Mouse (Mus musculus) adrenal gland, postnatal 14 days (tissue): ENCODE results near the gene Gtsf1. TPM values are rescaled to one million over a fixed set of nuclear protein-coding genes. Genes with fewer than 3 reads are reported as not detected.
"Not testable (repeated sequence)": the region's sequence is repeated elsewhere in the genome, so short reads cannot be mapped to it uniquely, and the experiment has no call there.

Experiments used
- DNase-seq: peaks from one replicate; pipeline ENCODE4 v3.0.0; 2021; ENCODE audit warnings: mixed read lengths
- long read RNA-seq, 2 experiments: library from polyadenylated mRNA; stranded (forward); transcript quantifications; one replicate each; pipeline ENCODE4 v2.0.0; 2021
- total RNA-seq: library from RNA; stranded (reverse); gene quantifications from 2 replicates; pipeline ENCODE4 v1.2.3, GENCODE M21; 2021

The Gtsf1 gene
- not detected in 2 replicates for total RNA-seq
- long read RNA-seq, experiment 1: 0 reads
- long read RNA-seq, experiment 2, partial matches to known transcripts: 0 of 1 reads
- long read RNA-seq, experiment 2, other reads (novel, unspliced or antisense): 1 of 1 reads

- DNase-seq: no peak
Observed at GRCm38 (mm10) chr15:103430241-103430640, at the start of gene Gtsf1. Gtsf1 (minus strand) TSS chr15:103430470.

DNA sequence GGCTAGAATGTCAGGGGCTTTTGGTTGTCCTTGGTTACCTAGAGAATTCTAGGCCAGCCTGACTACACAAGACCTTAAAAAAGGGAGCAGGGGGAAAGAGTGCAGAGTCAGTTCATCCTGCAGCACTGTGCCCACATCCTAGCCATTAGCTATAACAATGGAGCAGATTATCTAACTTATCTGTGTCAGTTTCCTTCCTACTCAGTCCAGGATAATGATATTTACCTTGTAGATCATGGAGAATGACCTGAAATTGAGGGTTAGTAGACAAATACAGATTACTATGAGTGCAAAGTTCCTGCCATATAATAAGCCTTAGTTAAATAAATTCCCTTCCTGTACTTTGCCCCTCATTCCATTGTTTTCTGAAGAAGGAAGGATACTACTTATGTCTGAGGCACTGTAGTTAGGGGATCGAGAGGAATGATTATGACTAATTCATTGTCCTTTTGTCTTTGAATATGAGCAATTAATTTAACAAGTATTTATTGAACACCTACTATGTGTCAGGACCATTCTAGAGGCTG lies 48.9 kb upstream of the Gtsf1 start:
- DNase-seq: no peak

- DNase-seq: no peak
Observed at GRCm38 (mm10) chr15:103473769-103474168, 43.5 kb upstream of the Gtsf1 start.

DNA sequence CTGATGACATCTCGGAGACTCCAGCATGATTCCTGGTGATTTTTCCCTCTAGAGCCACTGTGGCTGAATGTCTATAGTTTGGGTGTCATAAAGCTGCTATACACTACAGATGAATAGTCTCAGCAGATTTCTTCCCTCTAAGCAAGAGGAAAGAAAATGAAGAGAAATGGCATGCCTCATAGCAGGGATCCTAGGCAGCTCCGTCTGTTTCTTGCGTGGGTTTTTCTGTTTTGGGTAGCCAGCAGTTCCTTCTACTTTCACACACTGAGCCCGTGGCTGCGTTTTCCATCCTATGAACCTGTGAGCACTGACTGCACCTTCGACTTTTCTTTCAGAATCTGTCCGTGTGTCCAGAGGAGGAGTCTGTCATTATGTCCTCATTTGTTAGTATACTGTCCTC lies 42.9 kb upstream of the Gtsf1 start:
- no peak for DNase-seq

- no peak for DNase-seq
Observed at GRCm38 (mm10) chr15:103472265-103472664, 42.0 kb upstream of the Gtsf1 start.

- no peak for DNase-seq
Observed at GRCm38 (mm10) chr15:103471488-103472194, 41.4 kb upstream of the Gtsf1 start.

DNA sequence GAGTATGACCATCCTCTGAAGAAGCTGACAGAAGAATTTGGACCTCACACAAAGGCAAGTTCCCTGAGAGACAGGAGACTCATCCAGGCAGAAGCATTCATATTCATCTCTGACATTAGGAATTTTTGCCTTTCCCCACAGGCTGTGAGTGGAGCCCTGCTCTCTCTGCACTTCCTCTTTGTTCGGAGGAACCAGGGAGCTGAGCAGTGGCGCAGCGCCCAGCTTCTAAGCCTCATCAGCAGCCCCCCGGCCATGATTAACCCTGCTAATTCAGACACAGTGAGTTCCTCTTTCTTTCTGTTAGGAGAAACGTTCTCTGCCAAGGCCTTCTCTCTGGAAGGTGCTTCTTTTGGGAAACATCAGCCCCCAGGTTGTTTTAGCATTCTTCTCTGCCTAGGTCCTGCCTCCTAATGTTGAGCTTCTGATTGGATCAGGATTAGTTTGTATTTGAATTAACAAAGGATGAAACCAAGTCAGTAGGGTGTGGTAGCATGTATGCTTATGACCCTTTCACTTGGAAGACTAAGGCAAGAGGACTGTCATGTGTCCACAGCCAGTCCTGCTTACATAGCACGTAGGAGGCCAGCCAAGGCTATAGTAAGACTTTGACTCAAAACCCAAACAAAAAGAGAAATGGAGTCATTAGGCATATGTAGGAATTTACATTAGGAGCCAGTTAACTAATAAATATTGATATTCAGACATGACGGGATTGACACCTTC lies 32.4 kb upstream of the Gtsf1 start:
- peak; percentile 14 for DNase-seq

DNA sequence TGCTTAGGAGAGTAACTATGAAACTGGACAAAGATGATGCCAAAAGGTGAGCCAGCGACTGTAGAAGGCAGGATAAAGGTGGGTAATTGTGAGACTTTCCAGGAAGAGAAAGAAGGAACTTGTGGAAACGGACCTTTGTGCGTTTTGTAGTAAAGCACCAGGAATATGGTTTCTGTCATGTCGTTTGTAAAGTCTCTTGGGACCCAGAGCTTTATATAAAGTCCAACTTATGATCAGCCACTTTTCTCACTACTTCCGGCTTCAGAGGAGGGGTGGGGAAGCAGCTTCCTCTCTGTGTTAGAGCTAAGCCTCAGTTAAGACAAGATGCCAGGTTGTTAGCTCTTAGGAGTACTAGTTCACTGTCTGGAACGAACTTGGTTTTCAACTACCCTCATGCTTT lies 24.2 kb upstream of the Gtsf1 start:
- DNase-seq: no peak

GRCm38 (mm10) chr15:103453551-103454218 lies 23.4 kb upstream of the Gtsf1 start, which contains the start of gene Nckap1l:
Nckap1l (plus strand) TSS chr15:103453794.
- DNase-seq: peak; percentile 33

DNA sequence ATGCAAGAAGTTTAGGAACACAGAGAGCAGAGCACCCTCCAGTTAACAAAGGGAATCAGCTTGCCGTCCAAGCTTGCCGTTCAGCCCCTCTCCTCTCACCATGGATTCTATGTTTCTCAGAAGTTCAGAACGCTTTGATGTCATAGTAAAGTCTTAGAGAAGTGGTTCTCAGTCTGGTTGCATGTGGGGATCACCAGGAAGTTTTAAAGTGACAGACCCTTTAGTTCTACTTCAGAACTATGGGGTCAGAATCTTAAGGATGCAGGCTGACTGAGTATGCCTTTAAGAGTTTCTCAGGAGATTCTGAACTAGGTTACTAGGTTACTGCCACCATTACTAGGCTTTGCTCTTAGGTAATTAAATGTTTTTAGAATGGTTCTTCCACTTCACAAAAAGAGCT lies 18.1 kb upstream of the Gtsf1 start, which contains the start of gene Gtsf2:
Gene Gtsf2, minus strand, starts transcription at position 101 of the 400 bp plus-strand sequence.
- no peak for DNase-seq

GRCm38 (mm10) chr15:103445966-103446365 lies 15.7 kb upstream of the Gtsf1 start:
- DNase-seq: not testable (repeated sequence)

GRCm38 (mm10) chr15:103427017-103427416 lies 3.3 kb downstream of the Gtsf1 start:
- DNase-seq: no peak

- DNase-seq: not testable (repeated sequence)
Observed at GRCm38 (mm10) chr15:103405586-103405985, 24.7 kb downstream of the Gtsf1 start.

DNA sequence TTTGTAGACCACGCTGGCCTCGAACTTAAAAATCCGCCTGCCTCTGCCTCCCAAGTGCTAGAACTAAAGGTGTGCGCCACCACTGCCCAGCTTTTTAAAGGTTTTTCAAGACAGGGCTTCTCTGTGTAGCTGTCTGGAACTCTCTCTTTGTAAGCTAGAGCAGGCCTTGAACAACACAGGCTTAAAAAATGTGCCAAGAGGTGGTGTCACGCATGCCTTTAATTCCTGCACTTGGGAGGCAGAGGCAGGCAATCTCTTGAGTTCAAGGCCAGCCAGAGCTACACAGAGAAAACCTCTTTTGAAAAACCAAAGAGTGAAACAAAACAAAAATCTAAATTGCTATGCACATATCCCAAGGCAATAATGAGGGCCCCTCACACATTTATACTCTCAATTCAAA lies 28.9 kb downstream of the Gtsf1 start:
- no peak for DNase-seq

DNA sequence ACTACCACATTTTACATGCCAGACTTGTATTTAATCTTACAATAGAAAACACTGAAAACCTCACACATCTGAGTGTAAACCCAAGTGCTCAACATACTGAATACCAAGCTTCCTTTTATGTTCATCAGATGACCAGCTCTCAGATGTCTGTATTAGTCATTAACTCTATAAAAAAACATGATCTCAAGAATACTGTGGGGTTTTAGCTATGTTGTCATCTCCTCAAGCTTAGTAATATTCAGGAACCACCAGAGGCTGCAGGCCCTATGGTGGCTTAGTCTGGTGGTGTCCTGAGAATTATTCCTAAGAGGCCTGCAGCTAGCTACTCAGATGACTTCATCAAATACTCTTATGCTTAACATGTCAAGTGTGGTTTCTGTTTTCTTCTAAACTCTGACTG lies 36.7 kb downstream of the Gtsf1 start:
- no peak for DNase-seq

DNA sequence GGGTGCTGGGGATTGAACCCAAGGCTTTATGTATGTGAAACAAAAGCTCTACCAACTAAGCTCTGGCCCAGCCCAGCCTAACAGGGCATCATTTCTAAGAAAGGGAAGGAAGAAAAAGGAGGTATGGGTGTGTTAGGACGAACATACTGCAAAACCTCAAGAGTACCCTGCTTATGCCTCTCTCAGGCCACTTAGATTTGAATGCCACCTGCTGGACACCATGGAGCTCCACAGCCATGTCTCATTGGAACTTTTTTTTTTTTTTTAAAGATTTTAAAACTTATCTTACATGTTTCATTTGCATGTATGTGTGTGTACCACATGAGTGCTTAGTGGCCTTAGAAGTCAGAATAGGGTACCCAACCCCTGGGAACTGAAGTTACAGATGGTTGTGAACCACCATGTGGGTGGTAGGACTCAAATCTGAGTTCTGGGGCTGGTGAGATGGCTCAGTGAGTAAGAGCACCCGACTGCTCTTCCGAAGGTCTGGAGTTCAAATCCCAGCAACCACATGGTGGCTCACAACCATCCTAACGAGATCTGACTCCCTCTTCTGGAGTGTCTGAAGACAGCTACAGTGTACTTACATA lies 41.6 kb downstream of the Gtsf1 start:
- peak; percentile 45 for DNase-seq

DNA sequence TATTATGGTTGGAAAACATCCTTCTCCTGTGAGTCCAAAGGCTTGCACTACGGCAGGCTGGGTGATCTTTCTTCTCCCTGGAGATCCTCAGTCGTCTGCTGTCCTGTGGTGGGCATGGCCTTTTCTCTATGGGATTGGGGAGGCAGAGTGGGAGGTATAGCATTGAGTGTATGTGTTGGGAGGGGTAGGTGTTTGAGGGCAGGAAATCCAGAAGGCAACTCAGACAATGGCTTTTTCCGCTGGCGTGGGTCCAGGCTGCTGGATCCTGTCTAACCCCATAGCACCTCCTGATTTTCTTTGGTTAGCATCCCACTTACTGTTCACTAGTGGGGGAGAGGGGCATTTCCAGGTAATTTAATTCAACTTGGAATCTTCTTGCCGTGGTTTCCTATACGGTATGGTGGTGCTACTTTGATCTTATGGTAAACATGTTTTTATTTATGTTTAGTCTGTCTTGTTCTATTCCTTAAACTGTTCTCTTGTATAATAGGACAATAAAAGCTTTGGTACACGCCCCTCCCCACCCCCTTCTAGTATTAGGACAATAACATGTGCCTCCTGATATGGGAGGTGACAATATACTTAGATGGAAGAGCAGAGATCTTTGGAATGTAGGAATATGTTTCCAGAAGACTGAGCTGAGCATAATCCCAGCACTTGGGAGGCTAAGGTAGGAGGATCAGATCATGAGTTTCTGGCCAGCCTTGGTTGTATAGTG lies 46.3 kb downstream of the Gtsf1 start:
- DNase-seq: peak; percentile 74

GRCm38 (mm10) chr15:103382795-103383406 lies 47.4 kb downstream of the Gtsf1 start:
- DNase-seq: peak; percentile 70

- DNase-seq: no peak
Observed at GRCm38 (mm10) chr15:103382075-103382474, 48.2 kb downstream of the Gtsf1 start.

- no peak for DNase-seq
Observed at GRCm38 (mm10) chr15:103378665-103379356, 51.5 kb downstream of the Gtsf1 start.
